Mouse (Mus musculus): ENCODE measurements around the gene Bmp2k. TPM values are rescaled to one million over a fixed set of nuclear protein-coding genes. Genes with fewer than 3 reads are reported as not detected.

Gene Bmp2k
- polyA plus RNA-seq, 2 experiments = 14.0 to 30.2 TPM

DNA sequence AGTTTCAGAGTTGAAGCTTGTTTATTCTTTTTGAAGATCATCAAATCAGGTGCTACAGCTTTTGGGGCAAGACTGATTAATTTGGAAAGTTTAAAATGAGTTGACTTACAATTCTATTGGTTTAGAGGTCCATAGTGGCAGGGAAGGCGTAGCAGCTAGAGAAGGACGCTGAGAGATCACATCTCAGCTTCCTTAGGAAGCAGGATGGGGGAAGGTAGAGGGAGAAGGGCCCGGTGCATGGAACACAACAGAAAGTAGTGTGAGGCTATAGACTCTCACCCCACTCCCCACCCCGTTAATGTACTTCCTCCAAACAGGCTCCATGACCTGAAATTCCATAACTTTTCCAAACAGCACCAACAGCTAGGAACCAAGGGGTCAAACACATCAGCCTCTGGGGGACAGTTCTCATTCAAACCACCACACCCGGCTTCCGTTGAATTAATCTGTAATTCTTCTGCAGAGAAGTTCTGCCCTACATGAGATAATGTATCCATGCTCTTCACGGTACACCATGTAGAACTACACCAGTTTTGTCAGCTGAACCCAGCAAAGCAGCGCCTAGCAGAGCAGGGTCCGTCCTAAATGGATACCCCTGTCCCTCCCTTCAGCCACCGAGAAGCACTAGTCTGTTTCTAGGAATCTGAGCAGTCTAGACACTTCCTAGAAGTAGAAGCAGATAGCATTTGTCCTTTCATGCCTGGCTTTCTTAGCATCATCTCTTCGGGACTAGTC is 12.3 kb downstream of the Bmp2k start:
- H3K27ac ChIP-seq = peak overlapping the region; percentile 84

DNA sequence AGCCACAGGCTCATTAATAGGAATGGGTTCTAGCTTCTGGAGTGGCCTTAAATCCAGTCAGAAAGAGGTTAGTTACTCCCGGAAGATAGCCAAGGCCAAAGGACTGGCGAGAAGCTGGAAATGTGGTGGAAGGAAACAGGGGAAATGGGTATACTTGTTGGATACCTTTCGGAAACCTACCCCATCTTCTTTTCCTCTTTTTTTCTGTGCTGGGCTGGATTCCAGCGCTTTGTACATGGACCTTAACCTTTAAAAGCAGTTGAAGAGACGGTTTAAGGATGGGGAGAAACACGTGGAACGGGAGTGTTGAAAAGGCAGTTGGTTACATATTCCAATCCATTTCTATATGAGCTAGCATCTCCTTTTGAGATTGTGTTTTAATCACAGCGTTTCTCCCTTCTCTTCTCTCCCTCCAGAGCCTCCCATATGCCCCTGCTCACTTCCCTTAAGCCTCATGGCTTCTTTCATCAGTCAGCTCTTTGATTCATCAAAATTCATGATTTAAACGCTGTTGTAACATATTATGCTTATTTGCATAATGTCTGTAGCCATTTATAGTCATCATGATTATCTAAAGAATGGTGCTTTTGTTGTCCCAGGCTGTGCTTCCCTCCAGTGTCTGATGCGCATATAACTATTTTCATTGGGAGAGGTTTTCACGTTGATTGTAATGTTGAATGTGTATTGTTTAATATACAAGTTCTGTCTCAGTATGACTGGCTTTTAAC is 18.5 kb downstream of the Bmp2k start:
- 80% methylated on average over 11 of the region's 11 CpGs for WGBS (ENCODE audit: insufficient replicate concordance)
- no peak for DNase-seq (ENCODE audit: low read depth in 3 of 3, low spot score in 3 of 3)

More for the DNA sequence above, 12.3 kb downstream of the Bmp2k start:
- 9% methylated on average over 11 of the region's 11 CpGs for WGBS (ENCODE audit: insufficient replicate concordance)
- H3K4me3 ChIP-seq (ENCODE audit: insufficient read depth in 1 of 2, low read depth in 2 of 2, low read length in 2 of 2) = peak overlapping the region; percentile 45 to 46
- peak; percentile 48 to 80 (median 52) for DNase-seq (ENCODE audit: low read depth in 3 of 3, low spot score in 3 of 3)
- H3K27me3 ChIP-seq (ENCODE audit: control insufficient read depth, insufficient read depth, low read length) = no peaks in the 10 kb centered on the region
- peaks cover 64 to 67% of the 10 kb centered on the region in 2 experiments for H3K4me1 ChIP-seq (replicated peaks; ENCODE audit: control insufficient read depth in 2 of 2, insufficient read depth in 2 of 2, low read length in 1 of 2)
- TF ChIP-seq EP300 (IDR thresholded peaks at IDR 0.05; ENCODE audit: low read depth) = peak; percentile 73
- no peak for TF ChIP-seq CTCF (IDR thresholded peaks at IDR 0.05; ENCODE audit: low read depth)
- peaks cover 14% of the 10 kb centered on the region for H3K36me3 ChIP-seq (replicated peaks; ENCODE audit: control insufficient read depth, insufficient read depth, low read depth)
- H3K9me3 ChIP-seq (ENCODE audit: control insufficient read depth, low read length) = no peaks in the 10 kb centered on the region
- peak overlapping the region; percentile 60 for H3K9ac ChIP-seq (replicated peaks)
- peak overlapping the region; percentile 85 for H3K4me2 ChIP-seq (ENCODE audit: low read depth)
- ATAC-seq (ENCODE audit: insufficient read depth) = peak; percentile 73

DNA sequence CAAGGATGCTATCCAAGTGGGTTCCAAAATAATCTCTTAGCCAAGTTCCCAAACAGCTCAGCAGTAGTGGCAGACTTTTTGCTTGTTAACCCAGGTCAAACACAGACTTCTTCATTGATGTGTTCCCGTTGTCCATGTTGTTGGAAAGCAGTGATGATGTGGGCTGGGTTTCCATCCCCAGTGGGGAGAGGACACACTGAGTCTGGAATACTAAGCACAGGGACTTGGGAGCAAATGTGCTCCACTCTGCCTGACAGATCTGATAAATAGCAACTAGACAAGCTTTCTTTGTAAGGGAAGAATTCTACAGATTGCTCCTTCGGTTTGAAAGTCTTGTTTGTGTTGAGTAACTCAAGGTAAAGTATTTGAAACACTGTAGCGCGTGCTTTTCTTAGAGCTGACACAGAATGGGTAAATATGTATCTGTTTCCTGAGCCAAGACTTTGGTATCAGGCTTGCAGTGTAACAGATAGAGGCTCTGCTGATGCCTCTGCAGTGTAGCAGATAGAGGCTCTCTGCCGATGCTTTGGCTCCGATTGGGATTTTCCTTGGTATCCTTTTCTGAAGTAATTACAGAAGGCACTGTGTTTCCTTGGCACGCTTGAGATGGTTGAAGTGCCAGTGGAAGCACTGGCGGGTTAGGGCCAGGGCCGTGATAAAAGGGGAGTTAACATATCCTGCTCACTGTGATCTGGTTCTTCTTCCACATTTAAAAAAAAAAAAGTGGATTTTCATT is 19.5 kb downstream of the Bmp2k start:
- Histone ChIP-seq H3K9ac (replicated peaks) (no peak overlapping the region; the same call in 1 of the 2 replicates), H3K9me3 (ENCODE audit: control insufficient read depth, low read length) (no peaks in the 10 kb centered on the region), H3K27ac (peak overlapping the region; percentile 19; the same call in 1 of the 2 replicates), H3K4me3 (ENCODE audit: insufficient read depth in 1 of 2, low read depth in 2 of 2, low read length in 2 of 2) (no peak overlapping the region), H3K36me3 (replicated peaks; ENCODE audit: control insufficient read depth, insufficient read depth, low read depth) (peaks cover 17% of the 10 kb centered on the region), H3K4me2 (ENCODE audit: low read depth) (no peak overlapping the region), H3K4me1 (replicated peaks; ENCODE audit: control insufficient read depth in 2 of 2, insufficient read depth in 2 of 2, low read length in 1 of 2) (peaks cover 41 to 59% of the 10 kb centered on the region in 2 experiments), H3K27me3 (ENCODE audit: control insufficient read depth, insufficient read depth, low read length) (no peaks in the 10 kb centered on the region)
- DNase-seq (ENCODE audit: low read depth in 3 of 3, low spot score in 3 of 3) (no peak), ATAC-seq (ENCODE audit: insufficient read depth) (no peak)
- TF ChIP-seq CTCF (IDR thresholded peaks at IDR 0.05; ENCODE audit: low read depth) (no peak), EP300 (IDR thresholded peaks at IDR 0.05; ENCODE audit: low read depth) (peak; percentile 37)
- WGBS (ENCODE audit: insufficient replicate concordance) = 71% methylated on average over 9 of the region's 9 CpGs

More for the DNA sequence above, 18.5 kb downstream of the Bmp2k start:
- Histone ChIP-seq H3K9me3 (ENCODE audit: control insufficient read depth, low read length) (no peaks in the 10 kb centered on the region), H3K36me3 (replicated peaks; ENCODE audit: control insufficient read depth, insufficient read depth, low read depth) (peaks cover 20% of the 10 kb centered on the region), H3K4me1 (replicated peaks; ENCODE audit: control insufficient read depth in 2 of 2, insufficient read depth in 2 of 2, low read length in 1 of 2) (peaks cover 40 to 56% of the 10 kb centered on the region in 2 experiments), H3K9ac (replicated peaks) (no peak overlapping the region), H3K4me2 (ENCODE audit: low read depth) (no peak overlapping the region; the same call in 1 of the 2 replicates), H3K27me3 (ENCODE audit: control insufficient read depth, insufficient read depth, low read length) (no peaks in the 10 kb centered on the region), H3K27ac (no peak overlapping the region; the same call in 1 of the 2 replicates), H3K4me3 (ENCODE audit: insufficient read depth in 1 of 2, low read depth in 2 of 2, low read length in 2 of 2) (no peak overlapping the region)
- TF ChIP-seq CTCF (IDR thresholded peaks at IDR 0.05; ENCODE audit: low read depth) = no peak
- TF ChIP-seq EP300 (IDR thresholded peaks at IDR 0.05; ENCODE audit: low read depth) = no peak
- ATAC-seq (ENCODE audit: insufficient read depth) = no peak

DNA sequence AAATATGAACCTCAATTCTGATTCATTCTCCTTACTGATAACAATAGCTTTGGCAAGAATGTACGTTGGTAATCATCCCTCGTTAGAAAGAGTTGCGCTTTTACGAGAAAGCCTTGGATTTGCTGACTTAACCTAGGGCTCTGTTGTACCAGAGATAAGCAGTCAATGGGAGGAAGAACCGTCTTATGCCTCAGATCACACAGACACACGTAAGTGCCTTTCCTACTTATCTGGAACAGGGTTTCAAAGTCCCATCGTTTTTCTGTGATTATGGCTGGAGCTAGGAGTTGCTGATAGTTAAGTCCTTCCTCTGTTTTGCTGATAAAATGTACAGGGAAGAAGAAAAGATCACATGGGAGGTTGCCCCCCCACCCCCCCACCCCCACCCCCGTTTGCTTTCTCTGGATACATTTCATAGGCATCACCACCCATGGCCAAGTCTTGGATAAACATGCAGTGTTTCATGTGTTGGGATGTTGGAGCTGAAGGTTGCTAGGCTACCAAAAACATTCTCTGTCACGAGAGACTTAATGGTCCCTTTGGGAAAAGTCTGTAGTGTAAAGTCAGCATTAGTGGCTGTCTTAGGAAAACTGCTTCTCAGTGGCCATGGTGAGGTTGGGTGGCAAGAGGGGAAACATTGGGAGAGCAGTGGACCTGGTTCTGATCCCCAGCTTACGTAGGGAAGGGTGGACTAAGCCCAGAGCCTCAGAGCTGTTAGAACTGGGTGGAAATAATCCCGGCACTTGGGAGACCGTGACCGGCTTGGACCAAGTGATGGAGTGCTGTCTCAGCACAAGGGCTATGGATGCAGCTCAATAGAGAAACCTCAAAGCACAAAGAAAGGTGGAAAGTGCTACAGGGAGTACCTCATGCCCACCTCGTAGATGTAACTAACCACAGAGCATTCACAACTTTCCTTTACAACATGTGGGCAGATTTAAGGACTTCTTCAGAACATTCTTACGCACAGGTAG is 25.1 kb downstream of the Bmp2k start:
- ATAC-seq (ENCODE audit: insufficient read depth) (peak; percentile 89), DNase-seq (ENCODE audit: low read depth in 3 of 3, low spot score in 3 of 3) (peak; percentile 69 to 75 (median 70))
- Histone ChIP-seq H3K4me2 (ENCODE audit: low read depth) (peak overlapping the region; percentile 49), H3K36me3 (replicated peaks; ENCODE audit: control insufficient read depth, insufficient read depth, low read depth) (peaks cover 21% of the 10 kb centered on the region), H3K4me1 (replicated peaks; ENCODE audit: control insufficient read depth in 2 of 2, insufficient read depth in 2 of 2, low read length in 1 of 2) (peaks cover 38 to 59% of the 10 kb centered on the region in 2 experiments), H3K9me3 (ENCODE audit: control insufficient read depth, low read length) (no peaks in the 10 kb centered on the region), H3K4me3 (ENCODE audit: insufficient read depth in 1 of 2, low read depth in 2 of 2, low read length in 2 of 2) (0 out of 4 replicates have a peak overlapping the region, but pooled peaks of 1 of the 2 experiments have one; percentile 13), H3K27ac (peak overlapping the region; percentile 56), H3K27me3 (ENCODE audit: control insufficient read depth, insufficient read depth, low read length) (no peaks in the 10 kb centered on the region), H3K9ac (replicated peaks) (0 out of 2 replicates have a peak overlapping the region, but pooled peaks have one; percentile 6)
- TF ChIP-seq EP300 (IDR thresholded peaks at IDR 0.05; ENCODE audit: low read depth) = peak; percentile 92
- no peak for TF ChIP-seq CTCF (IDR thresholded peaks at IDR 0.05; ENCODE audit: low read depth)
- 38% methylated on average over 15 of the region's 15 CpGs for WGBS (ENCODE audit: insufficient replicate concordance)
